Mouse (Mus musculus) heart, embryonic 14.5 days (tissue): ENCODE results near the gene Atf3. TPM values are rescaled to one million over a fixed set of nuclear protein-coding genes. Genes with fewer than 3 reads are reported as not detected.

Experiments used
- polyA plus RNA-seq: library from polyadenylated mRNA; unstranded; fragments of >200 nt; fragmentation: Nextera tagmentation; extraction: Ambion mirVana; gene quantifications from 2 replicates; pipeline ENCODE4 v1.2.1, GENCODE M21; 2014

Atf3 gene
- polyA plus RNA-seq, 1 experiment from 2014 or later = 15.6 TPM

Other genes starting within 250 kb of the Atf3 start
- gene Vash2, start 238.7 kb downstream of the Atf3 start, polyA plus RNA-seq = 60.7 and 63.4 TPM in 2 replicates
- 3.5 and 4.0 TPM in 2 replicates for gene Flvcr1, start 191.9 kb downstream of the Atf3 start, polyA plus RNA-seq
- not detected in 2 replicates for gene Spata45, start 181.4 kb downstream of the Atf3 start, polyA plus RNA-seq
- 24.4 and 25.9 TPM in 2 replicates for gene Tatdn3, start 155.1 kb downstream of the Atf3 start, polyA plus RNA-seq
- gene Nsl1, start 155.0 kb downstream of the Atf3 start, polyA plus RNA-seq = 12.9 and 14.4 TPM in 2 replicates
- 2.5 and 3.0 TPM in 2 replicates for gene Batf3, start 120.2 kb downstream of the Atf3 start, polyA plus RNA-seq
- gene Fam71a, start 53.2 kb downstream of the Atf3 start, polyA plus RNA-seq = not detected in 2 replicates
- 138 and 157 TPM in 2 replicates for gene Nenf, start 100.2 kb upstream of the Atf3 start, polyA plus RNA-seq
- gene Tmem206, start 107.9 kb upstream of the Atf3 start, polyA plus RNA-seq = 18.5 and 20.9 TPM in 2 replicates
- 55.0 and 62.4 TPM in 2 replicates for gene Ppp2r5a, start 185.2 kb upstream of the Atf3 start, polyA plus RNA-seq